Mouse (Mus musculus) midbrain, postnatal 0 days (tissue): ENCODE measurements at regions not wholly inside any gene's neighbourhood (a gene's known extent, or its start where the extent isn't known, plus 50 kb on each side); places are given as distances from the start of the nearest gene placed in this dataset.

ENCODE experiments used
- ATAC-seq: fragments of 200-750 bp; cut with Nextera tagmentation; 2 replicates; pipeline ENCODE4 v1.8.0; 2017; ENCODE audit warnings: moderate number of reproducible peaks, mild to moderate bottlenecking, moderate TSS enrichment, moderate library complexity; ENCODE audit not compliant: low FRiP score
- DNase-seq: peaks from one replicate; pipeline ENCODE4 v3.0.0-alpha.2; 2015; ENCODE audit warnings: low spot score
- H3K27ac ChIP-seq: fragments of 300-500 bp; sonication (generic); 2 replicates; pipeline ENCODE4 v1.5.1; 2014; ENCODE audit warnings: low read depth, mild to moderate bottlenecking, low read length, mixed read lengths
- H3K27me3 ChIP-seq: fragments of 300-500 bp; sonication (generic); 2 replicates; pipeline ENCODE4 v1.6.1; 2014; ENCODE audit warnings: low read length, control low read depth, mixed read lengths; ENCODE audit not compliant: insufficient read depth
- H3K36me3 ChIP-seq: fragments of 300-500 bp; sonication (generic); 2 replicates; pipeline ENCODE4 v1.6.1; 2014; ENCODE audit warnings: low read length, control low read depth, mixed read lengths; ENCODE audit not compliant: insufficient read depth
- H3K4me1 ChIP-seq: fragments of 300-500 bp; sonication (generic); 2 replicates; pipeline ENCODE4 v1.6.1; 2014; ENCODE audit warnings: mild to moderate bottlenecking, control low read depth, antibody characterized with exemption, low read length, mixed read lengths; ENCODE audit not compliant: insufficient read depth
- H3K4me2 ChIP-seq: fragments of 300-500 bp; sonication (generic); 2 replicates; pipeline ENCODE4 v1.6.1; 2014; ENCODE audit warnings: low read depth, mild to moderate bottlenecking, low read length, mixed read lengths; ENCODE audit not compliant: poor library complexity, severe bottlenecking
- H3K4me3 ChIP-seq: fragments of 300-500 bp; sonication (generic); 2 replicates; pipeline ENCODE4 v1.5.1; 2014; ENCODE audit warnings: low read depth, mild to moderate bottlenecking, low read length, moderate library complexity
- H3K9ac ChIP-seq: fragments of 300-500 bp; sonication (generic); replicated peaks from 2 replicates; pipeline ENCODE4 v1.6.1; 2014; ENCODE audit warnings: mild to moderate bottlenecking, low read length, moderate library complexity, mixed read lengths; ENCODE audit not compliant: poor library complexity, severe bottlenecking
- H3K9me3 ChIP-seq: fragments of 300-500 bp; sonication (generic); 2 replicates; pipeline ENCODE4 v1.6.1; 2016; ENCODE audit warnings: low read length, control low read depth
- CTCF ChIP-seq: IDR thresholded peaks from 2 replicates; pipeline ENCODE4 v1.5.1; 2016; ENCODE audit warnings: antibody characterized with exemption, mild to moderate bottlenecking
- WGBS: fragments of 180-500 bp; shearing (Covaris S2); extraction: QIAGEN DNeasy Blood & Tissue Kit; methylation state at CpG from one replicate; pipeline ENCODE4 v1.1.7; 2014; 5-methylcytosine and 5-hydroxymethylcytosine counted together

DNA sequence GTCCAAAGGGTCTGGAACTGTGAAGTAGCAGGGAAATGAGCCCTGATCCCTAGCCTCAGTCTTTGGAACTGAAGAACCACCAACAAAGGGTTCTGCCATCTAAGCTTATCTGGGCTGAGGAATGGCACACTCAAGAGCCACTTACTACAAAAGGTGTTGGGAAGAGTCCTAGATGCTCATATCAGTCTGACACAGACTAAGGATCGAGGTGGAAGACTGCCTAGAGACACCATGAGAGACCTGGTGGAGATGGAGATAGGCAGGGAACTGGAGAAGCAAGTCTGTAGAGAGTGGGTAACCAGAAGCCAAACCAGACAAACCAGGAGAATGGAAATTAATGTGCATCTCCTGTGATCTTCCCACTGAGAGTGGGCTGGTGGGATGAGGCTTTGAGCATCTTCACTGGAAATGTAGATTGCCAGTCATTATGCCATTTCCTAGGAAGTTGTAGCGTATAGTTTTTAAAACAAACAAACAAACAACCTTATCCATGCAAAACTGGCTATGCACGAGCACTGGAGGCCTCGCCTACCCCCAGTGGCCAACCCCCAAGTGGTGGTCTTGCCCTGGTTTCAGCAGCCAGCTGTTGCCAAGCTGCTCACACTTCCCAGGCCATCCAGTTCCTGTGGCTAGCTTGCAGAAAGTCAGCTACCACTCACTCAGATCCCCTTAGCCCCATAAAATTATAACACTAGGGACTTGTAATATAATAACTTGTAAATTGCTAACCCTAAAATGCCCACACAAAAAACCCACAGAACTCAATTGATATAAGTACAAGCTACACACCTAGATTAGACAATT, 136.2 kb upstream of the Meis1 start:
- H3K9me3 ChIP-seq = no peaks in the 10 kb centered on the region
- no peak overlapping the region for H3K4me2 ChIP-seq
- H3K4me3 ChIP-seq = no peak overlapping the region
- no peak for DNase-seq
- ATAC-seq = no peak
- no peaks in the 10 kb centered on the region for H3K27me3 ChIP-seq
- H3K4me1 ChIP-seq = no peaks in the 10 kb centered on the region
- TF ChIP-seq CTCF = no peak
- H3K36me3 ChIP-seq = no peaks in the 10 kb centered on the region
- 82% methylated on average over 4 of the region's 4 CpGs for WGBS
- H3K9ac ChIP-seq = no peak overlapping the region
- no peak overlapping the region for H3K27ac ChIP-seq

DNA sequence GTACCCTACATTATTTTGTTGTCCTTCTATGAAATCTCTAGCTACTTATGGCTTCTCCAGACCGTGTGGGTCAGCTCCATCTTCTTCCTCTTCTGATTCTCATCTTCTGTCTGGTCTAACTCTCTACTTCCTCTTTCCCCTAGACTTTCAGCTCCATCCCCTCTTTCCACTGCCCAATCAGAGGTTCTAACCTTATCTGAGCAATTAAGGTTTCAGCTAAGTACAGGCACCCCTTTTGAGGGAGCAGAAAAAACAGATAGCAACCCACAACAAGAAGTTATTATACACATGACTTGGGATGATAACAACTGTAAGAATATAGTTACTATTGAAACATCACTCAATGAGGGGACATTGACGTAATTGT, 136.8 kb upstream of the Meis1 start:
- H3K4me2 ChIP-seq = no peak overlapping the region
- no peaks in the 10 kb centered on the region for H3K9me3 ChIP-seq
- WGBS = 86% methylated on average over 2 of the region's 2 CpGs
- H3K9ac ChIP-seq = no peak overlapping the region
- no peaks in the 10 kb centered on the region for H3K36me3 ChIP-seq
- H3K27me3 ChIP-seq = no peaks in the 10 kb centered on the region
- DNase-seq (no peak), ATAC-seq (no peak)
- H3K27ac ChIP-seq = no peak overlapping the region
- no peak overlapping the region for H3K4me3 ChIP-seq
- TF ChIP-seq CTCF = no peak
- H3K4me1 ChIP-seq = no peaks in the 10 kb centered on the region

DNA sequence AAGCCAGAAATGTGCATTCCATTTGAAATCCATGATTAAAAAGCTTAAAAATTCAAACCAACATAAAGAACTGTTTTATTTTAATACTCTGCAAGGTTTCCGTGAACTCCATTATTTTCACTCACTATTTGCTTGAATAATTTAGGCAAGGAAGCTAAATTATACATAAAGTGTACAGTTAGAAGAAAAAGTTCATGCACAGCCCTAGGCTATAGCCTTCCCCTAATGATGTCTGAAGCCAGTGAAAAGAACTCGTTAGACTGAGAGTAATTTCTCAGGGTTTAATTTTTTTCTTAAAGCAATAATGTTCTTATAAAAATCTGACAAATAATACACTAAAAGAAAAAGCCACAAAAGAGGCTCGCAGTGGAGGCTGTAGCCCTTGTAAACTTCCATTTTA, 141.4 kb upstream of the Meis1 start:
- Histone ChIP-seq H3K27ac (no peak overlapping the region), H3K9me3 (no peaks in the 10 kb centered on the region), H3K36me3 (no peaks in the 10 kb centered on the region), H3K4me1 (no peaks in the 10 kb centered on the region), H3K27me3 (no peaks in the 10 kb centered on the region), H3K4me2 (no peak overlapping the region), H3K4me3 (no peak overlapping the region), H3K9ac (no peak overlapping the region)
- TF ChIP-seq CTCF = no peak
- 38% methylated on average over 3 of the region's 3 CpGs for WGBS
- DNase-seq (no peak), ATAC-seq (peak; percentile 73; the same call in 1 of the 2 replicates)

DNA sequence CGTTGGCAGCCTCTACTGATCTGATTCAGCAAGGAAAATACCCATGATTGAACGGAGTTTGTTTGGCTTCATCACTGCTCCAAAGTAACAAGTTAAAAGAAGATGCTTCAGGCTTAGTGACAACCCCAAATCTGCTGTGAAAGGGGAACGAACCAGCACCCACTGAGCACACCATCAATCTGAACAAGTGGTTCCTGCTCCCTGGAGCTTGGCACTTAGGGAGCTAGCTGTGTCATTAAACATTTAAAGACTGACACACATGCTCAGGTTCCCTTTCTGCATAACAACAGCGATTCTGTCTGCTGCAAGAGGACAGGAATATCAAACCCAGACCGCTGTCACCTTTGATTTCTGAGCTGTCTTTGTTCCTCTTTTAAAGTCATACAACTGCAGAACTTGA, 141.9 kb upstream of the Meis1 start:
- TF ChIP-seq CTCF = no peak
- WGBS = 22% methylated on average over 5 of the region's 5 CpGs
- Histone ChIP-seq H3K4me3 (no peak overlapping the region), H3K27me3 (no peaks in the 10 kb centered on the region), H3K36me3 (no peaks in the 10 kb centered on the region), H3K27ac (no peak overlapping the region), H3K9ac (no peak overlapping the region), H3K4me2 (no peak overlapping the region), H3K9me3 (no peaks in the 10 kb centered on the region), H3K4me1 (no peaks in the 10 kb centered on the region)
- ATAC-seq = peak; percentile 31; the same call in 1 of the 2 replicates
- DNase-seq = no peak

DNA sequence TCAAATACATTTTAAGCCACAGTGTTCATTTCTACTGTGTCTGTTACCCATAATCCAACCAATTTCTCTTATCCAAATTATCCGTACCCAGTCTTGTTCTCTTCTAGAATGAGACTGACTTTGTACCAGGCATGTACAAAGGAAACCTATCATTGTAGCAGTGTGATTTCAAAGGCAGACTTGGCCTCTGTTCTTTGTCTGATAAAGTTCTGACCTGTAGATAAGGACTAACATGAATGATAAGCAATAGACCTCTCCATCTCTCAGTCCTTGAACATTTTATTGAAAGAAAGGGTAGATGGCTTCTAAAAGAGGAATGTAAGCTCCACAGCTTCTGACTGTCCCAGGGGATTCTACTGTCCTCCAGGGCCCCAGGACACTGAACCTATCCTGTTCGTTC, 152.2 kb upstream of the Meis1 start:
- no peak for TF ChIP-seq CTCF
- H3K27me3 ChIP-seq = no peaks in the 10 kb centered on the region
- WGBS = 92% methylated on average over 2 of the region's 2 CpGs
- H3K4me2 ChIP-seq = no peak overlapping the region
- H3K4me1 ChIP-seq = no peaks in the 10 kb centered on the region
- no peak overlapping the region for H3K27ac ChIP-seq
- DNase-seq = no peak
- no peaks in the 10 kb centered on the region for H3K36me3 ChIP-seq
- no peak for ATAC-seq
- no peak overlapping the region for H3K9ac ChIP-seq
- H3K9me3 ChIP-seq = no peaks in the 10 kb centered on the region
- H3K4me3 ChIP-seq = no peak overlapping the region

DNA sequence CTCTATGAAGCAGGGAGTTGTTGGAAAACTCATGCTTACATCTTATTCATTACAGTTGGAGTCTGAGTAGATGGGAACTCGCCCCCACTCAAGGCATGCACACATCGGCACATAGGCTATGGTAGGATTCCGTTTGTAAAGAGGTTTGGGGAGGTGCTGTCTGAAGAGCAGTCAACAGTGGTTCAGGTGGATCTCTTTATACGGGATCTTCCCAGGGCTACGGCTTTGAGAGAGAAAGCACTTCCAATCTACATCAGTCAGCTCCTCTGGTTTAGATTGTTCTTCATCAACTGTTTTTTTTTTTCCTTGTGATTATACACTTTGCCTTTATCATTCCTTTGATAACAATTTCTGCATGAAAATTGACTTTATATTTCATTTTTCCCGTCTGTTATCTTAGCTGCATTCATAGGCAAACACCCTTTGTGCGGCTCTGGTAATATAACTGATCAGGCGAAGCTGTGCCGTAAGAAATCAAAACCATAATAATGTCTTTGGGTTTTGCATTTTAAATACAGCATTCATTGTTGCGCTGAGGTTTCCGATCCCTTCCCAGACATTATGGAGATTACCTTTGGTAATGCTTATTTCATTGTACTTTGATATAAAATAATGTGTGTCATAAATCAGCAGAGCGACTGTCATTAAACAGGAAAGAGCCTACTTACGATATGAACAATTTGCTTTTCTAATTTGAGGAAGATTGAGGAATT, 155.7 kb upstream of the Meis1 start:
- Histone ChIP-seq H3K4me1 (no peaks in the 10 kb centered on the region), H3K36me3 (no peaks in the 10 kb centered on the region), H3K4me2 (peak overlapping the region; percentile 9; the same call in 1 of the 2 replicates), H3K4me3 (no peak overlapping the region), H3K27me3 (no peaks in the 10 kb centered on the region), H3K27ac (no peak overlapping the region), H3K9me3 (no peaks in the 10 kb centered on the region), H3K9ac (no peak overlapping the region)
- DNase-seq (no peak), ATAC-seq (no peak)
- no peak for TF ChIP-seq CTCF
- 58% methylated on average over 13 of the region's 13 CpGs for WGBS
